Mouse (Mus musculus): ENCODE data around the gene Rab3gap1.
A peak's percentile ranks its signal among the peaks of the same experiment; 100 is the strongest.
"Not testable (repeated sequence)": the region's sequence is repeated elsewhere in the genome, so short reads cannot be mapped to it uniquely, and the experiment has no call there.

The Rab3gap1 gene

GRCm38 (mm10) chr1:127915802-127916201 lies 47.2 kb downstream of the Rab3gap1 start:
- DNase-seq (ENCODE audit: low spot score) = no peak

DNA sequence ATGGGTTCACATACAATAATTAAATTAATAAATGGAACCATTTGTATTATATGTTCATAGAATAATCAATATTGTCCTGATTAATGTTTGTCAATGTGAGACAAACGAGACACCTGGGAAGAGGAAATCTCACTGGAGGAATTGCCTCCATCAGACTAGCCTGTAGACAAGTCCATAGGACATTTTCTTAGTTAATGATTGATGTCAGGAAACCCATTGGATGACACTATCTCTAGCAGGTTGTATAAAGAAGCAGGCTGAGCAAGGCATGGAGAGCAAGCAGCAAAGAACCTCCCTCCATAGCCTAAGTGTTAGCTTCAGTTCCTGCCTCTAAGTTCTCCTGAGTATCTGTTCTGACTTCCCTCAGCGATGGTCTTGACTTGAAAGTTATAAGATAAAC lies 64.8 kb downstream of the Rab3gap1 start:
- no peak for DNase-seq (ENCODE audit: low spot score)

GRCm38 (mm10) chr1:127934322-127934721 lies 65.7 kb downstream of the Rab3gap1 start:
- no peak for DNase-seq (ENCODE audit: low spot score)

DNA sequence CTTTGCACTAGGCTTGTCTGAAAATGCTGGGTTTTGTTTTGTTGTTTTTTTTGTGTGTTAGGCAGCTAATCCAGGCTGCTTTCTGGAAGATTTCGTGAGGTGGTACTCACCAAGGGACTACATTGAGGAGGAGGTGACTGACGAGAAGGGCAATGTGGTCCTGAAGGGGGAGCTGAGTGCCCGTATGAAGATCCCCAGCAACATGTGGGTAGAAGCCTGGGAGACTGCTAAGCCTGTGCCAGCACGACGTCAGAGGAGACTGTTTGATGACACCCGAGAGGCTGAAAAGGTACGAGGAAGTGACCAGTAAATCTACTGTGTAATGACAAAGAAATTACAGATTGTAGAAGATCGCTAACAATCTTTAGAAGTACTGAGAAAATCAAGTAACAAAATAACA lies 68.7 kb downstream of the Rab3gap1 start:
- peak; percentile 13 for DNase-seq (ENCODE audit: low spot score)

DNA sequence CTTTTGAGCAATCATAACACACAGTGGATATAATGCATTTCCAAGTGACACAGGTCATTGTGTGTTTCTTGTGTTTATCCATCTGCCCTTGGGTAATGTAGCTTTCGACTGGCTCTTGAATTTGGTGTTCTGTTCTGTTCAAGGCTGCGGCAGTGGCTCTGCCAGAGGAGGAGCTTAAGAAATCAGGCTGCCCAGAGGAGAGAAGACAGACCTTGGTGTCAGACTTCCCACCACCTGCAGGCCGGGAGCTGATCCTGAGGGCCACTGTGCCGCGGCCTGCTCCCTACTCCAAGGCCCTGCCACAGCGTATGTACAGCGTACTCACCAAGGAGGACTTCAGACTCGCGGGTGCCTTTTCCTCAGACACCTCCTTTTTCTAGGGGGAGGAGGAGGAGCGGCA lies 73.7 kb downstream of the Rab3gap1 start:
- DNase-seq (ENCODE audit: low spot score) = no peak

GRCm38 (mm10) chr1:127943516-127943915 lies 74.9 kb downstream of the Rab3gap1 start:
- DNase-seq (ENCODE audit: low spot score) = no peak

- DNase-seq (ENCODE audit: low spot score) = peak; percentile 31
These were observed 77.4 kb downstream of the Rab3gap1 start for GRCm38 (mm10) chr1:127945696-127946575.

GRCm38 (mm10) chr1:127946615-127947249 lies 78.2 kb downstream of the Rab3gap1 start:
- no peak for DNase-seq (ENCODE audit: low spot score)

GRCm38 (mm10) chr1:127948748-127949147 lies 80.2 kb downstream of the Rab3gap1 start:
- DNase-seq (ENCODE audit: low spot score) = no peak

GRCm38 (mm10) chr1:127952276-127952675 lies 83.7 kb downstream of the Rab3gap1 start:
- no peak for DNase-seq (ENCODE audit: low spot score)

DNA sequence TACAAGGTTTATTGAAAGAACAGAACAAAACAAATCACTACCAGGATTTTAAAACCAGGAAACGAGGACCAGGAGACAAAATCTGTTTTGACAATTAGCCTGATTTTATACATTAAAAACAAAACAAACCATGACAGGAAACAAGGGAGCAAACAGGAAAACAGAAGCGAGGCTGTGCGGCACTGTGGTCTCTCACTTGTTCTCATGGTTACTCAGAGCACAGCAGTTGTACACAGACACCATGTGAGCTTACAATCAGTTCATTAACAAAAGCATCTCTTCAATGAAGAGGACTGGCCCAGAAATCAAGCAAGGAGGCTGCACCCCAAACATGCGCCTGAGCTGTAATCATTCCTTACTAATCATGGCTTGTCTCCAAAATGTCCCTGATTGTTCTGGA lies 85.6 kb downstream of the Rab3gap1 start:
- not testable (repeated sequence) for DNase-seq (ENCODE audit: low spot score)

DNA sequence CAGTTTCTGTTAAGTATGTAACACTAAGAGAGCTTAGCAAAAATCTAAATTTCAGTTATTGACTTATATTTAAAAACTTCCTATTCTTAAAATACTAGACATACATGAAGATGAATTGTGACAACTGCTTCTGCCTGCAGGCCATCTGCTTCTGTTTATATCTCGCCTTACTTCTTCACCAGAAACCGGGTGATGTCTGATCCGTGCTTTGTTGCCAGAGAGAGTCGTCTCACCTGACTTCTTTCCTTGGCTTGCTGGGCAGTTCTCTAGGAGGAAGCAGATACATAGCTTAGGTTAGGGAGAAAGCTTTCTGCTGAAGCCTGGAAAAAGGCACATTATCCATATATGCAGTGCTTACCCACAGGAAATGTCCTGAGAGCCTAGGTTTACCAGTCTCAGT lies 86.2 kb downstream of the Rab3gap1 start:
- DNase-seq (ENCODE audit: low spot score) = no peak

DNA sequence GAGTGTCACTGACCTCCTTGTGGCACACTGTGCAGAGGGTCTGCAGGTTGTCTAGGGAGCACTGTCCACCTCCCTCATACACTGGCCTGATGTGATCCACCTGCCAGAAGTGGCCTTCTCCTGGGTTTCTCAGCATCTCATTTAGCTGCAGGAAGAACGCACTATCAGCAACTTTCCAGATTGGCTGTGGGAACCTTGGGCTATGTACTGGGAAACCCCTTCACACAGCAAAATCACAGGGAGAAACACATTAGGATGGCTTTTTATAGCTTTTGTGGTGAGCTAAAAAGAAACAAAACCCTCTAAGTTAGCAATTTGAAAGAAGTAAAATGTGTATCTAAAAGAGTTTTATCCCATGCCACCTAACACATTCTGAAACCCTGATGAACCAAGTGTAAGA lies 88.0 kb downstream of the Rab3gap1 start:
- DNase-seq (ENCODE audit: low spot score) = no peak

GRCm38 (mm10) chr1:127958801-127959200 lies 90.2 kb downstream of the Rab3gap1 start:
- peak; percentile 12 for DNase-seq (ENCODE audit: low spot score)

GRCm38 (mm10) chr1:127959312-127959718 lies 90.7 kb downstream of the Rab3gap1 start:
- peak; percentile 14 for DNase-seq (ENCODE audit: low spot score)

DNA sequence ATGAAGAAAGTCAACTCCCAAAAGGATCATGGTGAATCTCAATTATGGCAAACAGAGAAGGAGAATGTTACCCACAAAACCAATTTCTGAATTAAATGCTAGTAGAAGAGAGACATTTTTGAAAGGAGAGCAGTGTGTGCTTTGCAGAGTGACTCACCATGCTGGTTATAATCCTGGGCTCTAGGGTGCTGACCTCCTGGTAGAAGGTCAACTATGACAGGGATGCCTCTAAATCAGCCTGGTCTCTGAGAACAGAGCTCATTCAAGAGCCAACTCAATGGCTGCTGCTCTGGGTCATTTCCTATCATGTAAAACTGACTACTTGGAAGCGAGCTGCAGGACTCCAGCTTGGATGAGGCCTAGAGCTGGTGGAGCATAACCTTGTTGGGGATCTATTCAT lies 92.6 kb downstream of the Rab3gap1 start:
- DNase-seq (ENCODE audit: low spot score) = no peak

DNA sequence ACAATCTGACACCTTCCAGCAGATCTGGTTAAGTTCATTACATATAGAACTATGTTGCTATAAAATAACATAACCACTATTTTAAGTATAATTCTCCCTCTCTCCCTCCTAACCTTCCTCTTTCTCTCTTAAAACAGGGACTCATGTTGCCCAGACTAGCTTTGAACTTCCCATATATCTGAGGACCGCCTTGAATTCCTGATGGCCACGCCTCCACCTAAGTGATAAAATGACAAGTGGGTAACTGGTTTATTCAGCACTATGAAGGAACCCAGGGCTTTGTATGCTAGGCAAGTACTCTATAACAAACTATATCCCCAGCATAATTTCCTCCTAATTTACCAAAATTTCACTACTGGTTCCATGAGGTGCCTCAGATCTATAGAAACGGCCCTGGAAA lies 94.8 kb downstream of the Rab3gap1 start:
- no peak for DNase-seq (ENCODE audit: low spot score)

GRCm38 (mm10) chr1:127970870-127971269 lies 102.3 kb downstream of the Rab3gap1 start:
- DNase-seq (ENCODE audit: low spot score) = no peak

GRCm38 (mm10) chr1:127974082-127974481 lies 105.5 kb downstream of the Rab3gap1 start:
- DNase-seq (ENCODE audit: low spot score) = no peak

- peak; percentile 31 for DNase-seq (ENCODE audit: low spot score)
These were observed 107.1 kb downstream of the Rab3gap1 start for GRCm38 (mm10) chr1:127975676-127976075.

DNA sequence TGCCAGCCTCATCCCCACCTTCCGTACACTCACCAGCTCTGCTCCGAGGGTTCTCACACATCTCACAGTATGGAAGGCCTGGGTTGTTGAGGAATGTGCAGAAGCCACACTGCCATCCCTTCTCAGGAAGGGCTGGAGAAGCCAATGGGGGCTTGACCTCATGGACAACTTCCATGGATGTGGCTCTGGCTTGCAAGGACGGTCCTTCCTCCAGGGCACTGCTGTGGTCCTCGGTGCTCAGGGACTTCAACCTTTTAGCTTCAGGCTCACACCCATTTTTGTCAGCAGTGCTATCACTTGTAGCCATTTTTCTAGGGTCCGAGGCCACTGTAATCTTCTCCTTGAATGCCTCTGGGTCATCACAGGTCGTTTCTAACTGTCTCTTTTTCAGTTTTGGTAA lies 107.5 kb downstream of the Rab3gap1 start:
- DNase-seq (ENCODE audit: low spot score) = no peak

GRCm38 (mm10) chr1:127978125-127978524 lies 109.6 kb downstream of the Rab3gap1 start:
- no peak for DNase-seq (ENCODE audit: low spot score)

DNA sequence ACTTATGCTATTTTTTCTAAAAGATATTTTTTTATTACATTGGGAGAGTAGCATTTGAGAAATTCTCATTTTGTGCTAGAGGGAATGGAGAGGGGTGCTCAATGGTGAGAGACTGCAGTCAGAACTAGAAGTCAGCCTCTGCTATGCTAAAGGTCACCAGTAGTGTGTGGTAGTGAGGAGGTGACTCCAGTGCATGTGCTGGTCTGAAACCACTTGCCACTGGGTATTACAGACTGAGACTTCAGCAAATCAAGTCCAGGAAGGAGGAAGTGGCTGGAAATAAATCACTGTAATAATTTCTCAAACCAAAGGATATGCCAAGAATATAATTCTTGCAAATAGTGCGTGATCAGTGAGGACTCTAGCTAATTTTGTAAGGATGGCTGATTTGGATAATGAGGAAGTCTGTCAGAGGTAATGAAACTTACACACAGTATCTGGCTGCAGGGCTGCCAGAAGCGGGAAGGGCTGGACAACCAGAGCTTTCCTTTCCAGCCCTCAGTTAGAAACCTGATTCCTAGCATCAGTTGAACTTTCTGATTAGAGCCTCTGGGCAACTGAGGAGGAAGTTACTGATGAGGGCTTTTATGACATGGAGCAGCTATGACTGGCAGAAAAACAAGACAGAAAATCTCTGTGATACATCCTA lies 112.5 kb downstream of the Rab3gap1 start:
- DNase-seq (ENCODE audit: low spot score) = no peak
